Mouse (Mus musculus) kidney, embryonic 14.5 days (tissue): ENCODE data around the gene Plxna2. TPM values are rescaled to one million over a fixed set of nuclear protein-coding genes. Genes with fewer than 3 reads are reported as not detected.

Source experiments
- ATAC-seq: fragments of 200-750 bp; cut with Nextera tagmentation; 2 replicates; pipeline ENCODE4 v1.8.0; 2017; ENCODE audit warnings: moderate number of reproducible peaks, mild to moderate bottlenecking, moderate TSS enrichment, moderate library complexity; ENCODE audit not compliant: low FRiP score, low TSS enrichment
- H3K27ac ChIP-seq: fragments of 300-500 bp; sonication (generic); 2 replicates; pipeline ENCODE4 v1.5.1; 2014; ENCODE audit warnings: low read depth, mild to moderate bottlenecking, low read length, moderate library complexity, mixed read lengths
- H3K27me3 ChIP-seq: fragments of 300-500 bp; sonication (generic); 2 replicates; pipeline ENCODE4 v1.6.1; 2014; ENCODE audit warnings: mild to moderate bottlenecking, low read length; ENCODE audit not compliant: control insufficient read depth, insufficient read depth
- H3K36me3 ChIP-seq: fragments of 300-500 bp; sonication (generic); 2 replicates; pipeline ENCODE4 v1.6.1; 2014; ENCODE audit warnings: low read length, mixed read lengths; ENCODE audit not compliant: control insufficient read depth, insufficient read depth
- H3K4me1 ChIP-seq: fragments of 300-500 bp; sonication (generic); 2 replicates; pipeline ENCODE4 v1.6.1; 2014; ENCODE audit warnings: low read length, mixed read lengths; ENCODE audit not compliant: control insufficient read depth, insufficient read depth
- H3K4me2 ChIP-seq: fragments of 300-500 bp; sonication (generic); replicated peaks from 2 replicates; pipeline ENCODE4 v1.6.1; 2014; ENCODE audit warnings: low read depth, mild to moderate bottlenecking, low read length
- H3K4me3 ChIP-seq: fragments of 300-500 bp; sonication (generic); 2 replicates; pipeline ENCODE4 v1.5.1; 2014; ENCODE audit warnings: mild to moderate bottlenecking, low read length
- H3K9ac ChIP-seq: fragments of 300-500 bp; sonication (generic); 2 replicates; pipeline ENCODE4 v1.6.1; 2014; ENCODE audit warnings: low read depth, mild to moderate bottlenecking, low read length, moderate library complexity
- H3K9me3 ChIP-seq: fragments of 300-500 bp; sonication (generic); 2 replicates; pipeline ENCODE4 v1.6.1; 2016; ENCODE audit warnings: low read length; ENCODE audit not compliant: control insufficient read depth
- WGBS: fragments of 180-500 bp; shearing (Covaris S2); extraction: QIAGEN DNeasy Blood & Tissue Kit; methylation state at CpG from one replicate; pipeline ENCODE4 v1.1.7; 2014; 5-methylcytosine and 5-hydroxymethylcytosine counted together
- polyA plus RNA-seq: library from polyadenylated mRNA; unstranded; fragments of >200 nt; fragmentation: Nextera tagmentation; extraction: Ambion mirVana; gene quantifications from 2 replicates; pipeline ENCODE4 v1.2.1, GENCODE M21; 2014

Plxna2 gene
- polyA plus RNA-seq, 1 experiment from 2014 or later: 7.4 TPM

- H3K9ac ChIP-seq: no peak overlapping the region
Observed at GRCm38 (mm10) chr1:194775656-194776374, 157.8 kb downstream of the Plxna2 start.

DNA sequence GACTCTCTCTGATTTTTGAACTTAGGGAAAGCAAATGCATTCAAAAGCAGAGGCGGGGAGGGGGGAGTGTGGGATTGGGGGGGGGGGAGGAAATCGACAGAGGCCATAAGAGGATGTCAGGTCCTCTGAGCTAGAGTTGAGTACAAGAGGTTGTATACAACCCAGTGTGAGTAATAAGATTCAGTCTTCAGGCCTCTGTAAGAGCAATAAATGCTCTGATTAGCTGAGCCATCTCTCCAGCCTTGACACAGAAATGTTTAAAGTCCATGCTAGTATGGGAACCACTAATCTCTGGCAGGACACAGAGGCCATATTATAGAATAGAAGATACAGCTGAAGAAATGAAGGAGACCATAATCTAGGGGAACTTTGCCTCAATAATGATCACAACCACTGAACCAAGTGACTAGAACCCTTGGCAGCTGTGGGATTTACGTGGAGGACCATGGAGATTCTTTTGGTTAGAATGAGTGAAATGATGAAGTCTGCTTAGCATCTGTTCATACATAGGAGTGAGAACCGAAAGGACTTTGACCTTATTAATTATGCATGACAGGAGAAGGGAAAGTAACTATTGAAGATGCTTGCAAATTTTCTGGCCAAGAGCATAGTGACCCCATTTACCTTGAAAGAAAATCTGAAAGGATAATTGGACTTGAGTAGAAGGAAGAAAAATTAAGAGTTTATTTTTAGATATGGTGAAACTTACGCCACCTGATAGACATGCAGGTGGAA lies 158.7 kb downstream of the Plxna2 start:
- no peak overlapping the region for H3K9ac ChIP-seq
- H3K4me3 ChIP-seq: no peak overlapping the region
- no peaks in the 10 kb centered on the region for H3K4me1 ChIP-seq
- ATAC-seq: no peak
- H3K36me3 ChIP-seq: no peaks in the 10 kb centered on the region
- H3K27me3 ChIP-seq: no peaks in the 10 kb centered on the region
- no peak overlapping the region for H3K27ac ChIP-seq
- H3K9me3 ChIP-seq: no peaks in the 10 kb centered on the region
- WGBS: 85% methylated on average over 5 of the region's 5 CpGs
- H3K4me2 ChIP-seq: no peak overlapping the region

More at GRCm38 (mm10) chr1:194775656-194776374, 157.8 kb downstream of the Plxna2 start:
- H3K9me3 ChIP-seq: no peaks in the 10 kb centered on the region
- H3K27me3 ChIP-seq: no peaks in the 10 kb centered on the region
- ATAC-seq: no peak
- H3K4me1 ChIP-seq: no peaks in the 10 kb centered on the region
- H3K4me2 ChIP-seq: no peak overlapping the region
- no peaks in the 10 kb centered on the region for H3K36me3 ChIP-seq
- no peak overlapping the region for H3K4me3 ChIP-seq
- H3K27ac ChIP-seq: no peak overlapping the region

DNA sequence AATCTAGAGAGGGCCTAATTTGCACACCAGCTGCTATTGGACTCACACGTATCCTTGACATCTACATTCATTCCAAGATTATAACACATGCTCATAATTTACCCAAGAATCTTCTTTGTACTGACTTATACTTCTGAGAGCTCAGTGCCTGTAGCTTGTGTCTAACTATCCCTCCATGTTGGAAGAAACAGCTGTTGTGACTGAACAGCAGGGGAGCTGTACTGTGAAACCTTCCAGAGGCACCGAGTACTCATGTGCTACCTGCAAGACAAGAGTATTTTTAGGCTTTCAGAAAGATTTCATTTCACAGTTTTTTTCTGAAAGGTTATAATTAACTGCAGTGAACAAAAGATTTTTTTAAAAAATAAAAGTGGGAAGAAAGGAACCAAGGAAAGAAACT lies 159.6 kb downstream of the Plxna2 start:
- Histone ChIP-seq H3K36me3 (no peaks in the 10 kb centered on the region), H3K4me1 (no peaks in the 10 kb centered on the region), H3K9me3 (no peaks in the 10 kb centered on the region), H3K4me3 (no peak overlapping the region), H3K27ac (no peak overlapping the region), H3K4me2 (no peak overlapping the region), H3K9ac (no peak overlapping the region), H3K27me3 (no peaks in the 10 kb centered on the region)
- no peak for ATAC-seq
- WGBS: 88% methylated on average over 2 of the region's 2 CpGs

- Histone ChIP-seq H3K36me3 (no peaks in the 10 kb centered on the region), H3K4me1 (no peaks in the 10 kb centered on the region), H3K4me2 (no peak overlapping the region), H3K9me3 (no peaks in the 10 kb centered on the region), H3K4me3 (no peak overlapping the region), H3K27me3 (no peaks in the 10 kb centered on the region), H3K9ac (no peak overlapping the region), H3K27ac (no peak overlapping the region)
- 87% methylated on average over 3 of the region's 3 CpGs for WGBS
- no peak for ATAC-seq
Observed at GRCm38 (mm10) chr1:194780392-194780791, 162.4 kb downstream of the Plxna2 start.

GRCm38 (mm10) chr1:194780794-194781390 lies 162.9 kb downstream of the Plxna2 start:
- Histone ChIP-seq H3K9ac (no peak overlapping the region), H3K27ac (no peak overlapping the region), H3K9me3 (no peaks in the 10 kb centered on the region), H3K4me3 (no peak overlapping the region), H3K4me2 (no peak overlapping the region), H3K36me3 (no peaks in the 10 kb centered on the region), H3K4me1 (no peaks in the 10 kb centered on the region), H3K27me3 (no peaks in the 10 kb centered on the region)
- 70% methylated on average over 5 of the region's 5 CpGs for WGBS
- no peak for ATAC-seq

GRCm38 (mm10) chr1:194781556-194781955 lies 163.5 kb downstream of the Plxna2 start:
- 94% methylated on average over 1 of the region's 1 CpGs for WGBS
- ATAC-seq: no peak
- Histone ChIP-seq H3K9me3 (no peaks in the 10 kb centered on the region), H3K27me3 (no peaks in the 10 kb centered on the region), H3K4me1 (no peaks in the 10 kb centered on the region), H3K4me3 (no peak overlapping the region), H3K27ac (no peak overlapping the region), H3K9ac (no peak overlapping the region), H3K4me2 (no peak overlapping the region), H3K36me3 (no peaks in the 10 kb centered on the region; the same call in 1 of the 2 replicates)

- no peak overlapping the region for H3K27ac ChIP-seq
- ATAC-seq: 0 out of 2 replicates have a peak, but pooled peaks have one; percentile 55
- 26% methylated on average over 3 of the region's 3 CpGs for WGBS
Observed at GRCm38 (mm10) chr1:194782325-194782724, 164.3 kb downstream of the Plxna2 start.

GRCm38 (mm10) chr1:194787626-194788025 lies 169.6 kb downstream of the Plxna2 start:
- Histone ChIP-seq H3K4me1 (no peaks in the 10 kb centered on the region), H3K27ac (no peak overlapping the region), H3K4me2 (no peak overlapping the region), H3K36me3 (peaks cover 5% of the 10 kb centered on the region; the same call in 1 of the 2 replicates), H3K9me3 (no peaks in the 10 kb centered on the region), H3K4me3 (no peak overlapping the region), H3K9ac (no peak overlapping the region), H3K27me3 (no peaks in the 10 kb centered on the region)
- ATAC-seq: no peak
- WGBS: 94% methylated on average over 2 of the region's 2 CpGs

More at GRCm38 (mm10) chr1:194782325-194782724, 164.3 kb downstream of the Plxna2 start:
- no peaks in the 10 kb centered on the region; the same call in 1 of the 2 replicates for H3K36me3 ChIP-seq
- no peaks in the 10 kb centered on the region for H3K4me1 ChIP-seq
- H3K4me3 ChIP-seq: no peak overlapping the region
- no peaks in the 10 kb centered on the region for H3K9me3 ChIP-seq
- H3K4me2 ChIP-seq: no peak overlapping the region
- no peaks in the 10 kb centered on the region for H3K27me3 ChIP-seq
- H3K9ac ChIP-seq: no peak overlapping the region
